Mouse (Mus musculus): ENCODE data around the gene Fam172a.

DNA sequence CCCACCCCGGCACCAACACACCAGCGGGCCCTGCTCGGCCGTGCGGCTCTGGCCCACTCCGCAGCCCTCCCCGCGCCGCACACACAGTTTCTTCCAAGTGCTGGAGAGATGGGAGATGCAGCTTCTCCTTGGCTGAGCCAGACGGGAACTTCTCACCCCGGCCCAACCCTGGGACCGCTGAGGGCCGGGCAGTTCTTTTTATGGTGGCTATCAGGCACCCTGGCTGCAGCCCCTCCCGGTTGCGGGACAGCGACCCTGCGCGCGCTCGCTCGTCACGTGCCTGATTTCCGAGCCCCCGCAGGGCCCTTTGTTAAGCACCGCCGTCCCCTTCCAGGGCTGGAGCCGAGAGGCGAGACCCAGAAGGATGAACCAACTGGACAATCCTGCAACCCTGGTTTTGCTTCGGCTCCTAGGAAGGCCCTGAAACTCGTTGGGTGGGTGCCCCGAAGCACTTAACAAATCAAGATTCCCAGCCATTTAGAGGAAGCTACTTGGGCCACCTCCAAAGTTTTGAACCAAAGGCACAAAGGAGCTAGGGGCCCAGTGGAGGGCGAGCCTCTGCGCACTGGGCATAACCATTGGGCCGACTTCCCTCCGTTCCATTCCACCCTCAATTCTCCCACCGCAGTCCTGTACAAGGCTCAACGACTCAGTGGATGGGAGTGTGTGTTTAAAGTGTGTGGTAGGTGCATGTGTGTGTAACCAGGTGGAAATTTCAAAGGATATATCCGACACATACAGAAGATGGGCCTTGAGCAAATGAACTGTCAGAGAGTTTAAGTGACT lies 477.7 kb downstream of the Fam172a start:
- TF ChIP-seq CTCF (IDR thresholded peaks at IDR 0.05) (no peak), EP300 (IDR thresholded peaks at IDR 0.05; ENCODE audit: insufficient read depth, low read depth, low read length) (no peak)

All from heart, adult 2 months (tissue).